Mouse (Mus musculus): Measurements from ENCODE around the gene Fosl1.

DNA sequence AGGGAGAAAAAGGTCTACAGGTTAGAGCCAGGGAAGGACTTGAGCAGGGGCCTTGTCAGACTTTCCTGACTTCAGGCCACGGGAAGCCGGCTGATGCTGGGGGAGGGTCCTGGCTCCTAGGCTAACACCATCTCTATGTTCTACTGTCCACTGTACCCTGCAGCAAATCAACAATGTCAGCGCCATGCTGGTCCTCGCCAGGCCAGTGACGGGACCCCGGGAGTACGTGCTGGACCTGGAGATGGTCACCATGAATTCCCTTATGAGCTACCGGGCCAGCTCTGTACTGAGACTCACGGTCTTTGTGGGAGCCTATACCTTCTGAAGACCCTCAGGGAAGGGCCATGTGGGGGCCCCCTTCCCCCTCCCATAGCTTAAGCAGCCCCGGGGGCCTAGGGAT lies 34.1 kb downstream of the Fosl1 start:
- TF ChIP-seq POLR2A (IDR thresholded peaks at IDR 0.05; ENCODE audit: borderline replicate concordance, control insufficient read depth, low read depth, low read length) = no peak
- no peak for TF ChIP-seq CTCF (IDR thresholded peaks at IDR 0.05; ENCODE audit: control insufficient read depth, insufficient read depth, low read length)

Measured in bone marrow, adult 2 months (tissue).